Mouse (Mus musculus) c-Kit-positive CD71-positive TER-119-negative erythroid progenitor cells, embryonic 14.5 days (primary cell): ENCODE results near the gene Tmem206.

Experiments used
- DNase-seq: peaks from one replicate; pipeline ENCODE4 v3.0.0-alpha.2; 2013; ENCODE audit warnings: low read depth

Tmem206 gene

GRCm38 (mm10) chr1:191307766-191308455, 17.8 kb upstream of the Tmem206 start:
- DNase-seq = no peak

GRCm38 (mm10) chr1:191311296-191311898, 14.3 kb upstream of the Tmem206 start:
- no peak for DNase-seq

- DNase-seq = peak; percentile 71
These were observed 13.2 kb upstream of the Tmem206 start for GRCm38 (mm10) chr1:191312513-191312941.

GRCm38 (mm10) chr1:191313158-191313557, 12.6 kb upstream of the Tmem206 start:
- no peak for DNase-seq

GRCm38 (mm10) chr1:191313926-191314325, 11.8 kb upstream of the Tmem206 start:
- DNase-seq = no peak

- no peak for DNase-seq
These were observed 8.9 kb upstream of the Tmem206 start for GRCm38 (mm10) chr1:191316818-191317217.

GRCm38 (mm10) chr1:191317591-191318196, 8.0 kb upstream of the Tmem206 start, which contains the start of gene Nenf:
TSS of gene Nenf (minus strand) at chr1:191318194.
- peak; percentile 63 for DNase-seq

GRCm38 (mm10) chr1:191318686-191319085, 7.0 kb upstream of the Tmem206 start:
- no peak for DNase-seq

- no peak for DNase-seq
These were observed 2.3 kb upstream of the Tmem206 start for GRCm38 (mm10) chr1:191323381-191323780.

GRCm38 (mm10) chr1:191324733-191325590, 750 bp upstream of the Tmem206 start:
- no peak for DNase-seq

- DNase-seq = peak; percentile 56
These were observed 646 bp downstream of the Tmem206 start for GRCm38 (mm10) chr1:191326233-191326882.

- no peak for DNase-seq
These were observed 1.5 kb downstream of the Tmem206 start for GRCm38 (mm10) chr1:191327258-191327657.

- DNase-seq = no peak
These were observed 2.3 kb downstream of the Tmem206 start for GRCm38 (mm10) chr1:191328019-191328441.

- no peak for DNase-seq
These were observed 4.6 kb downstream of the Tmem206 start for GRCm38 (mm10) chr1:191330356-191330755.

- no peak for DNase-seq
These were observed 8.8 kb downstream of the Tmem206 start for GRCm38 (mm10) chr1:191334500-191334899.

GRCm38 (mm10) chr1:191339876-191340275, 14.2 kb downstream of the Tmem206 start:
- DNase-seq = no peak

GRCm38 (mm10) chr1:191340530-191340929, 14.8 kb downstream of the Tmem206 start:
- no peak for DNase-seq

GRCm38 (mm10) chr1:191347602-191348001, 21.9 kb downstream of the Tmem206 start:
- DNase-seq = no peak

- no peak for DNase-seq
These were observed 22.9 kb downstream of the Tmem206 start for GRCm38 (mm10) chr1:191348592-191348991.

- DNase-seq = no peak
These were observed 23.3 kb downstream of the Tmem206 start for GRCm38 (mm10) chr1:191348996-191349395.

GRCm38 (mm10) chr1:191349486-191350037, 23.9 kb downstream of the Tmem206 start:
- DNase-seq = no peak
